Mouse (Mus musculus) MEL (cell line): ENCODE measurements around the gene Ncstn. TPM values are rescaled to one million over a fixed set of nuclear protein-coding genes. Genes with fewer than 3 reads are reported as not detected.

Source experiments
- DNase-seq: peaks from one replicate; pipeline ENCODE4 v3.0.0; 2011; ENCODE audit warnings: low read depth, low spot score
- H3K27ac ChIP-seq: 2 replicates; pipeline ENCODE4 v1.5.1; 2012; ENCODE audit warnings: low read depth, mild to moderate bottlenecking, control low read depth, low read length, moderate library complexity; ENCODE audit not compliant: control insufficient read depth
- H3K27me3 ChIP-seq, 2 experiments: fragments of 150-350 bp in 1 of 2; sonication (generic) in 1 of 2; 2 replicates each; pipeline ENCODE4 v1.6.1; 2012; ENCODE audit warnings: low read length in 2 of 2, mild to moderate bottlenecking in 2 of 2, improper control_type of control experiment in 1 of 2, moderate library complexity in 1 of 2; ENCODE audit not compliant: insufficient read depth in 2 of 2, control insufficient read depth in 1 of 2
- H3K36me3 ChIP-seq, 2 experiments: 2 replicates each; pipeline ENCODE4 v1.6.1; 2012 to 2014; ENCODE audit warnings: low read length in 2 of 2, improper control_type of control experiment in 1 of 2, inconsistent platforms in 1 of 2, mild to moderate bottlenecking in 1 of 2; ENCODE audit not compliant: insufficient read depth in 2 of 2, control insufficient read depth in 1 of 2
- H3K4me1 ChIP-seq, 2 experiments: fragments of 150-350 bp in 1 of 2; sonication (generic) in 1 of 2; 2 replicates each; pipeline ENCODE4 v1.6.1; 2012; ENCODE audit warnings: low read length in 2 of 2, improper control_type of control experiment in 1 of 2, mild to moderate bottlenecking in 1 of 2; ENCODE audit not compliant: insufficient read depth in 2 of 2, control insufficient read depth in 1 of 2
- H3K4me3 ChIP-seq, 2 experiments: fragments of 150-350 bp in 1 of 2; sonication (generic) in 1 of 2; 2 replicates each; pipeline ENCODE4 v1.5.1; 2012; ENCODE audit warnings: low read depth in 2 of 2, low read length in 2 of 2, mild to moderate bottlenecking in 2 of 2, moderate library complexity in 2 of 2, control low read depth in 1 of 2, improper control_type of control experiment in 1 of 2; ENCODE audit not compliant: control insufficient read depth in 1 of 2, insufficient read depth in 1 of 2
- H3K79me2 ChIP-seq: 2 replicates; pipeline ENCODE4 v1.6.1; 2012; ENCODE audit warnings: mild to moderate bottlenecking, low read length, moderate library complexity; ENCODE audit not compliant: control insufficient read depth, poor library complexity, insufficient read depth
- H3K9ac ChIP-seq: 2 replicates; pipeline ENCODE4 v1.6.1; 2012; ENCODE audit warnings: low read depth, mild to moderate bottlenecking, control low read depth, low read length, moderate library complexity; ENCODE audit not compliant: control insufficient read depth, poor library complexity, severe bottlenecking
- H3K9me3 ChIP-seq: fragments of 150-350 bp; sonication (generic); replicated peaks from 2 replicates; pipeline ENCODE4 v1.6.1; 2012; ENCODE audit warnings: mild to moderate bottlenecking, low read length, improper control_type of control experiment, moderate library complexity; ENCODE audit not compliant: insufficient read depth
- CHD2 ChIP-seq: IDR thresholded peaks from 2 replicates; pipeline ENCODE4 v1.6.1; 2011; ENCODE audit warnings: low read length, improper control_type of control experiment
- CTCF ChIP-seq, 3 experiments: IDR thresholded peaks in 2 of 3; conservative IDR thresholded peaks in 1 of 3; 2 replicates each; pipeline ENCODE4 v1.5.1; 2011 to 2012; ENCODE audit warnings: low read length in 3 of 3, low read depth in 2 of 3, mild to moderate bottlenecking in 2 of 3, improper control_type of control experiment in 1 of 3, inconsistent platforms in 1 of 3, mixed read lengths in 1 of 3, moderate library complexity in 1 of 3; ENCODE audit not compliant: control insufficient read depth in 1 of 3, insufficient read depth in 1 of 3, poor library complexity in 1 of 3, severe bottlenecking in 1 of 3
- E2F4 ChIP-seq: IDR thresholded peaks from 2 replicates; pipeline ENCODE4 v1.6.1; 2011; ENCODE audit warnings: low read depth, low read length, improper control_type of control experiment, borderline replicate concordance
- ELF1 ChIP-seq: IDR thresholded peaks from 2 replicates; pipeline ENCODE4 v1.6.1; 2014; ENCODE audit warnings: low read depth, mild to moderate bottlenecking, inconsistent platforms, low read length, improper control_type of control experiment, moderate library complexity
- EP300 ChIP-seq, 2 experiments: IDR thresholded peaks; 2 replicates each; pipeline ENCODE4 v1.6.1; 2011; ENCODE audit warnings: improper control_type of control experiment in 2 of 2, low read length in 2 of 2, low read depth in 1 of 2, mild to moderate bottlenecking in 1 of 2
- ETS1 ChIP-seq: IDR thresholded peaks from 2 replicates; pipeline ENCODE4 v1.6.1; 2012; ENCODE audit warnings: low read depth, mild to moderate bottlenecking, inconsistent platforms, low read length, improper control_type of control experiment, moderate library complexity
- GATA1 ChIP-seq: IDR thresholded peaks from 2 replicates; pipeline ENCODE4 v1.6.1; 2011; ENCODE audit warnings: low read depth, low read length, improper control_type of control experiment
- HCFC1 ChIP-seq: IDR thresholded peaks from 2 replicates; pipeline ENCODE4 v1.6.1; 2012; ENCODE audit warnings: low read depth, mild to moderate bottlenecking, inconsistent platforms, low read length, improper control_type of control experiment, moderate library complexity
- KAT2A ChIP-seq: conservative IDR thresholded peaks from 2 replicates; pipeline ENCODE4 v1.6.1; 2012; ENCODE audit warnings: low read depth, low read length, improper control_type of control experiment, inconsistent platforms
- MAFK ChIP-seq: IDR thresholded peaks from 2 replicates; pipeline ENCODE4 v1.6.1; 2011; ENCODE audit warnings: low read depth, mild to moderate bottlenecking, low read length, improper control_type of control experiment, borderline replicate concordance
- MYB ChIP-seq: IDR thresholded peaks from 2 replicates; pipeline ENCODE4 v1.6.1; 2011; ENCODE audit warnings: mild to moderate bottlenecking, low read depth, low read length, improper control_type of control experiment
- MYC ChIP-seq: IDR thresholded peaks from 2 replicates; pipeline ENCODE4 v1.6.1; 2011; ENCODE audit warnings: low read depth, mild to moderate bottlenecking, low read length, improper control_type of control experiment, moderate library complexity
- NELFE ChIP-seq: IDR thresholded peaks from 2 replicates; pipeline ENCODE4 v1.6.1; 2011; ENCODE audit warnings: low read depth, low read length, improper control_type of control experiment
- NRF1 ChIP-seq: IDR thresholded peaks from 2 replicates; pipeline ENCODE4 v1.6.1; 2014; ENCODE audit warnings: low read depth, mild to moderate bottlenecking, inconsistent platforms, low read length, improper control_type of control experiment, moderate library complexity; ENCODE audit not compliant: poor library complexity, insufficient read depth, severe bottlenecking
- POLR2AphosphoS5 ChIP-seq: IDR thresholded peaks from 2 replicates; pipeline ENCODE4 v1.6.1; 2012; ENCODE audit warnings: low read depth, borderline replicate concordance, mild to moderate bottlenecking, inconsistent platforms, low read length, moderate library complexity, mixed read lengths
- SIN3A ChIP-seq: IDR thresholded peaks from 2 replicates; pipeline ENCODE4 v1.6.1; 2012; ENCODE audit warnings: low read length, improper control_type of control experiment, inconsistent platforms
- SMC3 ChIP-seq: IDR thresholded peaks from 2 replicates; pipeline ENCODE4 v1.6.1; 2011; ENCODE audit warnings: low read depth, low read length, improper control_type of control experiment
- TAL1 ChIP-seq: IDR thresholded peaks from 2 replicates; pipeline ENCODE4 v1.6.1; 2012; ENCODE audit warnings: mild to moderate bottlenecking, inconsistent platforms, low read length, moderate library complexity, mixed read lengths
- TBP ChIP-seq: IDR thresholded peaks from 2 replicates; pipeline ENCODE4 v1.8.0; 2011; ENCODE audit warnings: low read depth, low read length, improper control_type of control experiment
- UBTF ChIP-seq: IDR thresholded peaks from 2 replicates; pipeline ENCODE4 v1.6.1; 2012; ENCODE audit warnings: low read depth, mild to moderate bottlenecking, inconsistent platforms, low read length, improper control_type of control experiment, moderate library complexity, borderline replicate concordance; ENCODE audit not compliant: insufficient read depth
- USF2 ChIP-seq, 2 experiments: IDR thresholded peaks; 2 replicates each; pipeline ENCODE4 v1.6.1; 2011 to 2012; ENCODE audit warnings: improper control_type of control experiment in 2 of 2, low read length in 2 of 2, borderline replicate concordance in 1 of 2, inconsistent platforms in 1 of 2, low read depth in 1 of 2, mild to moderate bottlenecking in 1 of 2; ENCODE audit not compliant: insufficient read depth in 1 of 2
- ZC3H11A ChIP-seq: IDR thresholded peaks from 2 replicates; pipeline ENCODE4 v1.6.1; 2012; ENCODE audit warnings: low read depth, mild to moderate bottlenecking, inconsistent platforms, low read length, improper control_type of control experiment
- ZKSCAN1 ChIP-seq: IDR thresholded peaks from 2 replicates; pipeline ENCODE4 v1.6.1; 2012; ENCODE audit warnings: low read depth, mild to moderate bottlenecking, inconsistent platforms, low read length, improper control_type of control experiment, moderate library complexity
- ZNF384 ChIP-seq: IDR thresholded peaks from 2 replicates; pipeline ENCODE4 v1.6.1; 2012; ENCODE audit warnings: low read depth, mild to moderate bottlenecking, inconsistent platforms, low read length, improper control_type of control experiment
- polyA plus RNA-seq, 2 experiments: library from polyadenylated mRNA; stranded (reverse) in 1 of 2; unstranded in 1 of 2; fragments of >175 nt in 1 of 2; fragments of >200 nt in 1 of 2; gene quantifications; 2 replicates each; pipeline versions ENCODE4 v1.2.1 to v1.2.4; 2012; ENCODE audit warnings: low replicate concordance in 2 of 2, low read depth in 1 of 2; ENCODE audit not compliant: insufficient read length in 2 of 2, insufficient read depth in 1 of 2, missing spikeins in 1 of 2
- total RNA-seq: library from RNA; depleted of rRNA; stranded (reverse); fragments of 300-350 nt; gene quantifications from 2 replicates; pipeline ENCODE4 v1.2.3, GENCODE M21; 2012

Gene Ncstn
- total and polyA plus RNA-seq, 3 experiments = 9.9 to 38.5 TPM; not detected in 1

GRCm38 (mm10) chr1:172062101-172062500 is 20.5 kb downstream of the Ncstn start:
- no peak overlapping the region for H3K4me3 ChIP-seq
- peaks cover 0 to 2% of the 10 kb centered on the region in 2 experiments; a peak in 3 of 4 replicates for H3K36me3 ChIP-seq
- no peaks in the 10 kb centered on the region for H3K4me1 ChIP-seq
- TF ChIP-seq ZC3H11A = no peak
- TF ChIP-seq SIN3A = no peak
- TF ChIP-seq USF2 (IDR thresholded peaks at IDR 0.05; ENCODE audit: borderline replicate concordance in 1 of 2, insufficient read depth in 1 of 2, low read depth in 1 of 2, low read length in 2 of 2) = no peak
- TF ChIP-seq NELFE = no peak
- no peak for TF ChIP-seq KAT2A
- no peak for TF ChIP-seq MYB
- TF ChIP-seq SMC3 = no peak
- no peak for TF ChIP-seq CHD2
- no peak for TF ChIP-seq UBTF
- no peak for TF ChIP-seq ELF1
- TF ChIP-seq ETS1 = no peak
- no peaks in the 10 kb centered on the region for H3K79me2 ChIP-seq
- no peak overlapping the region for H3K27ac ChIP-seq
- DNase-seq = no peak
- H3K27me3 ChIP-seq = no peaks in the 10 kb centered on the region
- H3K9me3 ChIP-seq = no peaks in the 10 kb centered on the region
- H3K9ac ChIP-seq = no peak overlapping the region

- no peaks in the 10 kb centered on the region for H3K79me2 ChIP-seq
- DNase-seq = no peak
- H3K27me3 ChIP-seq = no peaks in the 10 kb centered on the region
- H3K27ac ChIP-seq = no peak overlapping the region
- no peaks in the 10 kb centered on the region; a peak in 1 of 4 replicates for H3K36me3 ChIP-seq
- no peak overlapping the region for H3K9ac ChIP-seq
- no peaks in the 10 kb centered on the region for H3K4me1 ChIP-seq
- TF ChIP-seq CHD2 (no peak), TAL1 (no peak), CTCF (IDR thresholded peaks at IDR 0.05 in 2 of 3, conservative IDR thresholded peaks at IDR 0.05 in 1 of 3; ENCODE audit: control insufficient read depth in 1 of 3, insufficient read depth in 1 of 3, low read depth in 2 of 3, low read length in 3 of 3, poor library complexity in 1 of 3, severe bottlenecking in 1 of 3) (no peak), EP300 (IDR thresholded peaks at IDR 0.05; ENCODE audit: low read depth in 1 of 2, low read length in 2 of 2) (no peak)
- no peaks in the 10 kb centered on the region for H3K9me3 ChIP-seq
- no peak overlapping the region for H3K4me3 ChIP-seq
Observed at GRCm38 (mm10) chr1:172061217-172061616, 21.4 kb downstream of the Ncstn start.

- Histone ChIP-seq H3K27ac (no peak overlapping the region), H3K79me2 (no peaks in the 10 kb centered on the region), H3K4me3 (no peak overlapping the region), H3K9ac (no peak overlapping the region), H3K4me1 (no peaks in the 10 kb centered on the region)
- no peak for TF ChIP-seq ZC3H11A
- TF ChIP-seq MYC = no peak
- no peak for TF ChIP-seq E2F4
- no peak for TF ChIP-seq ZNF384
- no peak for TF ChIP-seq NRF1
- no peak for TF ChIP-seq SIN3A
- no peak for TF ChIP-seq GATA1
- TF ChIP-seq ELF1 = no peak
- no peak for TF ChIP-seq MAFK
- no peak for TF ChIP-seq TBP
- no peak for TF ChIP-seq POLR2AphosphoS5
- TF ChIP-seq HCFC1 = no peak
- no peak for TF ChIP-seq KAT2A
- no peak for TF ChIP-seq ZKSCAN1
- no peak for TF ChIP-seq MYB
- TF ChIP-seq, all 39 proteins: peak for 0
- Histone ChIP-seq H3K36me3 (no peaks in the 10 kb centered on the region; a peak in 1 of 4 replicates), H3K9me3 (no peaks in the 10 kb centered on the region), H3K27me3 (no peaks in the 10 kb centered on the region)
- no peak for DNase-seq
Observed at GRCm38 (mm10) chr1:172060659-172061058, 21.9 kb downstream of the Ncstn start.
